Mouse (Mus musculus) bone marrow, adult 2 months (tissue): ENCODE measurements around the gene Relch. TPM values are rescaled to one million over a fixed set of nuclear protein-coding genes. Genes with fewer than 3 reads are reported as not detected.
"Not testable (repeated sequence)": the region's sequence is repeated elsewhere in the genome, so short reads cannot be mapped to it uniquely, and the experiment has no call there.

ENCODE experiments used
- H3K27ac ChIP-seq: fragments of 200-500 bp; 2 replicates; pipeline ENCODE4 v1.5.1; 2012; ENCODE audit warnings: low read depth, mild to moderate bottlenecking, control low read depth, inconsistent platforms, low read length; ENCODE audit not compliant: control insufficient read depth, poor library complexity, insufficient read depth
- H3K4me1 ChIP-seq: fragments of 200-500 bp; 2 replicates; pipeline ENCODE4 v1.6.1; 2011; ENCODE audit warnings: low read length; ENCODE audit not compliant: control insufficient read depth, insufficient read depth
- H3K4me3 ChIP-seq: fragments of 200-500 bp; replicated peaks from 2 replicates; pipeline ENCODE3; 2011; ENCODE audit warnings: mild to moderate bottlenecking, low read depth, low read length, control low read depth; ENCODE audit not compliant: control insufficient read depth
- CTCF ChIP-seq: fragments of 200-500 bp; IDR thresholded peaks from 2 replicates; pipeline ENCODE4 v1.5.1; 2011; ENCODE audit warnings: low read length, control low read depth; ENCODE audit not compliant: control insufficient read depth, insufficient read depth
- POLR2A ChIP-seq: fragments of 200-500 bp; IDR thresholded peaks from 2 replicates; pipeline ENCODE4 v1.6.1; 2011; ENCODE audit warnings: low read depth, mild to moderate bottlenecking, control low read depth, low read length, borderline replicate concordance; ENCODE audit not compliant: control insufficient read depth
- WGBS: fragments of 180-500 bp; shearing (Covaris S2); methylation state at CpG from one replicate; pipeline ENCODE4 v1.1.7; 2018; 5-methylcytosine and 5-hydroxymethylcytosine counted together
- polyA plus RNA-seq: library from polyadenylated mRNA; stranded (reverse); fragments of >200 nt; gene quantifications from 2 replicates; pipeline ENCODE4 v1.2.4, GENCODE M21; 2011; ENCODE audit warnings: low replicate concordance; ENCODE audit not compliant: missing spikeins, insufficient read depth, insufficient read length

The Relch gene
- polyA plus RNA-seq, 1 experiment = 25.6 TPM

DNA sequence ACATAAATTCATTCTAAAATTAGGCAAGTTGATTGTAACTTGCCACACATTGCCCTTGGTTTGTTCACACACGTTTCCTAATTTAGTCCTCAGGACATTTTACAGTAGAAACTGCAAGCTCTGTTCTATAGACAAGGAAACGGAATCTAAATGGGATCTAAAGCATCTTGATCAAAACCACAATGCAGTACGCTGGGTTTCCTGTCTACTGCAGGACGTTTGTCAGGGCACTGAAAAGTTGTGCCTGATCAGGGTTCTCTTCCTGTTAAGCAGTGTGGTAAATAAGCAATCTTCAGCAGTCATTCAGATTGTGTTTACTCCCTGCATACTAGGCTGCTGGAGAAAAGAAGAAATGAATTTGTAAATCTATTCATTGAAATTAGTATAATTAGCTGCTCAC lies 88.5 kb downstream of the Relch start:
- H3K4me1 ChIP-seq = no peaks in the 10 kb centered on the region
- H3K27ac ChIP-seq = no peak overlapping the region
- 16% methylated on average over 4 of the region's 4 CpGs for whole genome bisulfite sequencing
- TF ChIP-seq CTCF = no peak
- no peak for TF ChIP-seq POLR2A
- no peak overlapping the region for H3K4me3 ChIP-seq

GRCm38 (mm10) chr1:105752944-105753343 lies 89.3 kb downstream of the Relch start:
- no peaks in the 10 kb centered on the region for H3K4me1 ChIP-seq
- no peak for TF ChIP-seq POLR2A
- no peak for TF ChIP-seq CTCF
- no peak overlapping the region for H3K27ac ChIP-seq
- H3K4me3 ChIP-seq = no peak overlapping the region
- 95% methylated on average over 1 of the region's 1 CpGs for WGBS

GRCm38 (mm10) chr1:105758798-105759197 lies 95.1 kb downstream of the Relch start:
- WGBS = 86% methylated on average over 4 of the region's 4 CpGs
- Histone ChIP-seq H3K4me1 (no peaks in the 10 kb centered on the region), H3K27ac (no peak overlapping the region), H3K4me3 (no peak overlapping the region)
- no peak for TF ChIP-seq POLR2A
- no peak for TF ChIP-seq CTCF

- Histone ChIP-seq H3K4me3 (no peak overlapping the region), H3K4me1 (no peaks in the 10 kb centered on the region), H3K27ac (no peak overlapping the region)
- TF ChIP-seq CTCF (no peak), POLR2A (no peak)
- 88% methylated on average over 3 of the region's 3 CpGs for WGBS
Observed at GRCm38 (mm10) chr1:105759422-105760165, 95.9 kb downstream of the Relch start.

DNA sequence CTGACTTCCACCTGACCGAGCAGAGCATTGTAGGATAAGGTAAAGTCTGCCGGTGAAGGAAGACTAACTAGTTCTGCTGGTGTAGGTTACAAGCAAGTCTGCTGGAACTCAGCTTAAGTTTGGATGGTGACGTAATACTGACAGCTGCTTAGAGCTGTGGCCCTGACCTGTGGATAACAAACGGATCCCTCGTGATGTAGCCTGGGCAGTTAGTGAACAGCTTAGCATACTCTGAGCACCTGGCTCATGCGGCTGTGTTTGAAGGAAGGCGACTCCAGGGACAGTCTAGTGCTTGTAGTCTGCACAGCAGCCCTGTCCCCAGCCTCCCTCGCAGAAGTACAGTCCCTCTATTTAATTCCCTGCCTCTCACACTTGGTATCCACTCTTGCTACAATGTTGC lies 101.9 kb downstream of the Relch start:
- TF ChIP-seq CTCF (no peak), POLR2A (no peak)
- 81% methylated on average over 8 of the region's 8 CpGs for WGBS
- no peaks in the 10 kb centered on the region for H3K4me1 ChIP-seq
- H3K4me3 ChIP-seq = no peak overlapping the region
- H3K27ac ChIP-seq = no peak overlapping the region

GRCm38 (mm10) chr1:105766099-105766498 lies 102.4 kb downstream of the Relch start:
- not testable (repeated sequence) for H3K27ac ChIP-seq, H3K4me3 ChIP-seq, H3K4me1 ChIP-seq
- 82% methylated on average over 9 of the region's 9 CpGs for WGBS

DNA sequence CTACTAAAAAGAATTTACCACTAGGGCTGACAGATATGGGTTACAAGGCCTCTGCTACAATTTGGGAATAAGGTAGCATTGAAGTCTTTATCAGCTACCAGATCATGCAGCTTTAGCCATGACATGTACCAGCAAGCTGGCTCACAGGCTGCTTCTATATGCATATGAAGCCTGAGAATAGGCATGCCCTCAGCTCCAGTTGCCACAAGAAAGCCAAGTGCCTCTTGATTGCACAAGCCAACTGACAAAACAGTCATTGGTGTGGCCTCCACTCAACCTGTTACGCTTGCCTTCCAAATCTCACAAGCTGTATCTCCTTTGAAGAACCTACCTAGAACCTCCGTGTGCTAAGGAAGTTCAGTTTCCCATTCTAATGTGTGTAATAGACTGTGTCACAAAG lies 104.7 kb downstream of the Relch start:
- no peak overlapping the region for H3K4me3 ChIP-seq
- 44% methylated on average over 2 of the region's 2 CpGs for WGBS
- TF ChIP-seq POLR2A (no peak), CTCF (no peak)
- no peaks in the 10 kb centered on the region for H3K4me1 ChIP-seq
- no peak overlapping the region for H3K27ac ChIP-seq

DNA sequence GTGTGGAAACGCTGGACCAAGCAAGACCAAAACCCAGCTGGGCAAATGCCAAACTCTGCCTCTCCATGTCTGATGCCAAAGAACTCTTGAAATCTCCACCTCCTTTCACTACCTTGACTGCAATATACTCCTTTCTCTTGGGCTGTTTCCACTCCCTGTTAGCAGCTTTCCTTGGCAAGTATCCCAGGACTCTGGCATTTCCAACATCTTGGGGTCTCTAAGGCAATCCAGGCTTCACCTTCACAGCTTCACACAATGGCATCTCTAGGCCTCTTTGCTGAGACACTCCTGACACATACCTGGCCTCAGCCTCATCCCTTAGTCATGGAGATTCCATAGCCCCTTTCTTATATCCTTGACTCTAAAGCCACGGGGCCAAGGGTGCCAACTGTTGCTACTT lies 107.0 kb downstream of the Relch start:
- TF ChIP-seq CTCF (no peak), POLR2A (no peak)
- Histone ChIP-seq H3K4me3 (no peak overlapping the region), H3K27ac (no peak overlapping the region), H3K4me1 (no peaks in the 10 kb centered on the region)
- 75% methylated on average over 2 of the region's 2 CpGs for WGBS

- H3K4me1 ChIP-seq = no peaks in the 10 kb centered on the region
- 55% methylated on average over 4 of the region's 4 CpGs for WGBS
- TF ChIP-seq POLR2A (no peak), CTCF (no peak)
- no peak overlapping the region for H3K4me3 ChIP-seq
- no peak overlapping the region for H3K27ac ChIP-seq
Observed at GRCm38 (mm10) chr1:105776426-105776825, 112.8 kb downstream of the Relch start.
